Mouse (Mus musculus): Measurements from ENCODE around the gene Col8a2. TPM values are rescaled to one million over a fixed set of nuclear protein-coding genes. Genes with fewer than 3 reads are reported as not detected.

The Col8a2 gene
- polyA plus RNA-seq (2014; fragmentation: Nextera tagmentation; extraction: Ambion mirVana): 7.4 and 7.9 TPM in 2 replicates

DNA sequence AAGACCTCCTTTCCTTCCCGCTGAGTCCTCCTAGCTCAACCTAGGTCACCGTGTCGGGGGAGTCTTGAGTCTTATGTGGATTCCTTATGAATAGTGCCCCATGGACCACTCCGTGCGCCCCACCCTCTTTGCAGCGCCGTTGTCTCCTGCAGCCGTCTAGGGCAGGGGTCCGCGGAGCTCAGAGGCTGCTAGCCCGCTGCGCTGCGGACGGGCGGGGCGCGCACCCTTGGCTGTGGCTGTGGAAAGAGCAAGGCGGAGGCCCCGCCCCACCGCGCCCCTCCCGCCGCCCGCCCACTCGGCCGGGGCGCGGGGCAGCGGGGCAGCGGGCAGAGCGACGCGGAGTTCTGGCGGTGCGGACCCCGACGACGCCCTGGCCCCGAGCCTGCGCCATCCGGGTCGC lies at the start of gene Col8a2:
Gene Col8a2 (plus strand): TSS at position 302 of the 400 bp plus-strand sequence.
- no peak for ATAC-seq (ENCODE audit: insufficient read depth, low FRiP score, low TSS enrichment)
- Histone ChIP-seq H3K9ac (ENCODE audit: low read length) (peak within 1 kb of the TSS; percentile 41; the same call in 1 of the 2 replicates), H3K27me3 (ENCODE audit: control insufficient read depth, insufficient read depth, low read length) (peaks cover 32% of the 10 kb centered on the region), H3K4me2 (ENCODE audit: low read depth) (peak within 1 kb of the TSS; percentile 43), H3K4me3 (ENCODE audit: low read depth, low read length) (peak within 1 kb of the TSS; percentile 32), H3K36me3 (ENCODE audit: control insufficient read depth, insufficient read depth, low read length) (no peaks in the 10 kb centered on the region), H3K27ac (ENCODE audit: low read depth, low read length) (no peak within 1 kb of the TSS), H3K9me3 (ENCODE audit: control insufficient read depth, low read length) (no peaks in the 10 kb centered on the region), H3K4me1 (ENCODE audit: control insufficient read depth, insufficient read depth, low read length) (0 out of 2 replicates have a peak, but pooled peaks cover 5% of the 10 kb centered on the region)
- DNase-seq (ENCODE audit: low spot score): no peak
- 4% methylated on average over 27 of the region's 42 CpGs for WGBS

DNA sequence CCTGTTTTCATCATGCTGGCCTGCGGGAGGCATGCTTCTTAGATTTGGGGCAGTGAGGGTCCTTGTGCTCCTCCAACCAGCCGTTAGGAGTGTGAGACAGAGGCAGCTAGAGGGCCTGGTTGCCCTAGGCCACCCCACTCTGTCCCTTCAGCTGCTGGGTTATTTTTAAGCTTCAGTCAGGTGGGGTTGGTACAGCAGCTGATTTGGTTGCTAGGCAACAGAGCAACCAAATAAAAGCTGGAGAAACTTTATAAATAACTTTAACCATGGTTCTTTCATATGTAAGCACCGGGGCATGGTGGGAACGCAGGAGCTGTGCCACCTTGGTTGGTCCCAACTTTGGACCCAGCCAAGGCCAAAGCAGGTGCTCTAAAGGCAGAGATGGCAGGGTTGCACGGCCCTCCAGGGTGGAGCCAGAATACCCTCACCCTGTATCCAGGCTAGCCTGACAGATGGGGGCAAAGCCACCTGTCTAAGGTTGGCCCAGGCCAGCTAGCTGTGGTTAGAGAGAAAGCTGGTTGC lies 48.8 kb upstream of the Col8a2 start:
- Histone ChIP-seq H3K27me3 (ENCODE audit: control insufficient read depth, insufficient read depth, low read length) (no peaks in the 10 kb centered on the region), H3K27ac (ENCODE audit: low read depth, low read length) (no peak overlapping the region), H3K4me3 (ENCODE audit: low read depth, low read length) (no peak overlapping the region), H3K36me3 (ENCODE audit: control insufficient read depth, insufficient read depth, low read length) (peaks cover 66% of the 10 kb centered on the region), H3K9me3 (ENCODE audit: control insufficient read depth, low read length) (no peaks in the 10 kb centered on the region), H3K4me1 (ENCODE audit: control insufficient read depth, insufficient read depth, low read length) (no peaks in the 10 kb centered on the region), H3K4me2 (ENCODE audit: low read depth) (no peak overlapping the region), H3K9ac (ENCODE audit: low read length) (no peak overlapping the region)
- ATAC-seq (ENCODE audit: insufficient read depth, low FRiP score, low TSS enrichment): no peak
- no peak for DNase-seq (ENCODE audit: low spot score)
- WGBS: 69% methylated on average over 5 of the region's 5 CpGs

DNA sequence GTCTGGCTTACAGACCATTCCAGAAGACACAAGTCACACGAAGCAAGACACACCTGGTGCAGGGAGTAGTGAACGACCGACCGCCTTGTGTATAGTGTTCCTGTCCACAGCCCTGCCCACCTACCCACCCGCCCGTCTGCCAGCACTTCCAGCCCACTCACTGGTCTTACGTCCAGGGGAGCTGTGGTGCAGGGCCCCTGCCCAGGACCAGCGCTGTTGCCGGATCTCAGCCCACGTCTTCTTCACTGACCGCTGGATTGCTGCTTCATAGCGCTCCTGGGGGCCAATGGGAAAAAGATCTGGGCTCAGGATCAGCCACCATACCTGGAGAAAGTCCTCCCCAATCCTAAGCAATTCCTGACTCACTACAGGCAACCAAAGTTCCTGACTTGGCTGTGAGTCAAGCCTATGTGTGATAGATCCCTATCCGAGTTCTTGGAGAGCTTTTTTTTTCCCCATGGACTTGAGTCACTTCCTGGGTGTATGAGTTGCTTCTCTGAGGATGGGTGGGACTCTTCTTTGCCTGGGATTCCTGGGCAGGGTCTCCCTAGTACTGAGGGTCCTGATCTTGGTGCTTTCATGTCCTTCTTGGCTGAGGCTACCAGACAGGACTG lies 46.6 kb upstream of the Col8a2 start:
- WGBS: 94% methylated on average over 13 of the region's 13 CpGs
- no peaks in the 10 kb centered on the region for H3K27me3 ChIP-seq (ENCODE audit: control insufficient read depth, insufficient read depth, low read length)
- no peak overlapping the region for H3K27ac ChIP-seq (ENCODE audit: low read depth, low read length)

DNA sequence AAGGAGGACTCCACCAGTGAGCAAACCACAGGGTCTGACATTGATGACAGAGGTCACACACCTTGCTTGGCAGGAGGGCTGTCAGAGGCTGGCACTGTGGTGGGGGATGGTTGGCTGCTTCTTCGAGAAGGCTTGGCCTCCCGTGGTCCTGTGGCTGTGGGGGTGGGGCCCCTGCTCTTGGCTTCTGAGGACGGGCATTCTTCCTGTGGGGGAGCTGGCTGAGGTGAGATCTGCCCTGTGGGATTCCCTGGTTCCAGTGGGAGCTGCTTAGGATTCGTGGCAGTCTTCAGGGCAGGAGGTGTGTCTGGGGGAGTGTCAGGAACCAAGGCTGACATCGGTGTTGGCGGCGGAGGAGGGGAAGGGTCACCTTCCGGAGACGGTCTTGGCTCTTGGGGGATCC lies 44.6 kb upstream of the Col8a2 start:
- Histone ChIP-seq H3K4me2 (ENCODE audit: low read depth) (no peak overlapping the region), H3K27ac (ENCODE audit: low read depth, low read length) (no peak overlapping the region), H3K4me1 (ENCODE audit: control insufficient read depth, insufficient read depth, low read length) (no peaks in the 10 kb centered on the region), H3K27me3 (ENCODE audit: control insufficient read depth, insufficient read depth, low read length) (no peaks in the 10 kb centered on the region), H3K36me3 (ENCODE audit: control insufficient read depth, insufficient read depth, low read length) (peaks cover 33% of the 10 kb centered on the region), H3K4me3 (ENCODE audit: low read depth, low read length) (no peak overlapping the region), H3K9me3 (ENCODE audit: control insufficient read depth, low read length) (no peaks in the 10 kb centered on the region), H3K9ac (ENCODE audit: low read length) (no peak overlapping the region)
- DNase-seq (ENCODE audit: low spot score) (no peak), ATAC-seq (ENCODE audit: insufficient read depth, low FRiP score, low TSS enrichment) (no peak)
- 50% methylated on average over 9 of the region's 9 CpGs for WGBS

More for the DNA sequence above, 46.6 kb upstream of the Col8a2 start:
- ATAC-seq (ENCODE audit: insufficient read depth, low FRiP score, low TSS enrichment) (no peak), DNase-seq (ENCODE audit: low spot score) (no peak)
- Histone ChIP-seq H3K4me3 (ENCODE audit: low read depth, low read length) (no peak overlapping the region), H3K9ac (ENCODE audit: low read length) (no peak overlapping the region), H3K4me2 (ENCODE audit: low read depth) (no peak overlapping the region), H3K9me3 (ENCODE audit: control insufficient read depth, low read length) (no peaks in the 10 kb centered on the region), H3K4me1 (ENCODE audit: control insufficient read depth, insufficient read depth, low read length) (no peaks in the 10 kb centered on the region), H3K36me3 (ENCODE audit: control insufficient read depth, insufficient read depth, low read length) (peaks cover 44% of the 10 kb centered on the region)

DNA sequence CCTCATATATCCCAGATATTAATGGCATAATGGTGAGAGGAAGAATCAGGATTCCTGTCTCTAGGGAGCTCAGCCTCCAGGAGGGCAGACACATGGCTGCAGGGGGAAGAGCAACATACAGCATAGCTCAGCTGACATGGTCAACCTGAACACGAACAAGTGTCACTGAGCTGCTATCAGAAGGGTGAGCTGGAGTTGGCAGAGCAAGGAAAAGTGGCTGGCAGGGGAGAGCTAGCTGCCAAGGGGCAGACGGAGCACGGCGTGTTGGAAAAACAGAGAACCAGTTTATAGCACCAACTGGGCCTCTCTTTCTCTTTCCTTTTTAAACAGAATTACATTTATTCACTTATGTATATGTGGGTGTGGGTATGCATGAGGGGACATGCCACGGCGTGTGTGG lies 44.1 kb upstream of the Col8a2 start:
- Histone ChIP-seq H3K4me3 (ENCODE audit: low read depth, low read length) (no peak overlapping the region), H3K27ac (ENCODE audit: low read depth, low read length) (no peak overlapping the region), H3K9me3 (ENCODE audit: control insufficient read depth, low read length) (no peaks in the 10 kb centered on the region), H3K27me3 (ENCODE audit: control insufficient read depth, insufficient read depth, low read length) (no peaks in the 10 kb centered on the region), H3K36me3 (ENCODE audit: control insufficient read depth, insufficient read depth, low read length) (peaks cover 32% of the 10 kb centered on the region), H3K9ac (ENCODE audit: low read length) (no peak overlapping the region), H3K4me2 (ENCODE audit: low read depth) (no peak overlapping the region), H3K4me1 (ENCODE audit: control insufficient read depth, insufficient read depth, low read length) (no peaks in the 10 kb centered on the region)
- DNase-seq (ENCODE audit: low spot score) (no peak), ATAC-seq (ENCODE audit: insufficient read depth, low FRiP score, low TSS enrichment) (no peak)
- WGBS: 94% methylated on average over 6 of the region's 6 CpGs

DNA sequence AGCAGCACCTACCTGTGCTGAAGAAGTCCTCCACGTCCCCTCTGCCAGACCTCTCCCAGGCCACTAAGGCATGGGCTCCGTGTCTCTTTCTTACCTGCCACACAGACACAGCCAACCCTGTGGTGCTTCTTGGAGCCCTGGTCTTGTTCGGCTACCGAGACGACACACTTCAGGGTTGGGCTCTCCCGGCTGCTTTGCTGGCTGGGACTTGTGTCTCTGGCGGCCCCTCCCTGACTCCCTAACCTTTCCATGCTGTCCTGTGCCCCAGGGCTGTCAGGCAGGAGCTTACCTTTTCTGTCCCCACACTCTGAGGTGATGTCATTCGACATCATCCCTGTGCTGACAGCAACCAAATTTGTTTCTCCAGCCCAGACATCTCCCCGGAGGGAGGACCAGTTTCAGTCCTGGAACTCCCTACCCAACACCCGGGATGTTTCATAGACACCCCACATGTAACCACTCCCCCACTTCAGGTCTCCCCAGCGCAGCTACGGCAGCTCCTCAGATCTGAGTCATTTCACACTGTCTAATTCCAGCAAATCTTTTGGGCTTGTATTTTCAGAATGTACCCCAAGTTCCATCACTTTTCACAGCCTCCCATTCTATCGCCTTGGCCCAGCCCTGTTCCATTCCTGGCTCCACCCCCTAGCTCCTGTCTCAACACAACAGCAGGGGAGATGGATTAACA lies 40.2 kb upstream of the Col8a2 start:
- Histone ChIP-seq H3K4me3 (ENCODE audit: low read depth, low read length) (no peak overlapping the region), H3K4me1 (ENCODE audit: control insufficient read depth, insufficient read depth, low read length) (peaks cover 15% of the 10 kb centered on the region), H3K9ac (ENCODE audit: low read length) (no peak overlapping the region), H3K27ac (ENCODE audit: low read depth, low read length) (no peak overlapping the region), H3K27me3 (ENCODE audit: control insufficient read depth, insufficient read depth, low read length) (no peaks in the 10 kb centered on the region), H3K9me3 (ENCODE audit: control insufficient read depth, low read length) (no peaks in the 10 kb centered on the region), H3K4me2 (ENCODE audit: low read depth) (no peak overlapping the region), H3K36me3 (ENCODE audit: control insufficient read depth, insufficient read depth, low read length) (peaks cover 13% of the 10 kb centered on the region)
- DNase-seq (ENCODE audit: low spot score) (no peak), ATAC-seq (ENCODE audit: insufficient read depth, low FRiP score, low TSS enrichment) (no peak)
- WGBS: 87% methylated on average over 13 of the region's 13 CpGs

DNA sequence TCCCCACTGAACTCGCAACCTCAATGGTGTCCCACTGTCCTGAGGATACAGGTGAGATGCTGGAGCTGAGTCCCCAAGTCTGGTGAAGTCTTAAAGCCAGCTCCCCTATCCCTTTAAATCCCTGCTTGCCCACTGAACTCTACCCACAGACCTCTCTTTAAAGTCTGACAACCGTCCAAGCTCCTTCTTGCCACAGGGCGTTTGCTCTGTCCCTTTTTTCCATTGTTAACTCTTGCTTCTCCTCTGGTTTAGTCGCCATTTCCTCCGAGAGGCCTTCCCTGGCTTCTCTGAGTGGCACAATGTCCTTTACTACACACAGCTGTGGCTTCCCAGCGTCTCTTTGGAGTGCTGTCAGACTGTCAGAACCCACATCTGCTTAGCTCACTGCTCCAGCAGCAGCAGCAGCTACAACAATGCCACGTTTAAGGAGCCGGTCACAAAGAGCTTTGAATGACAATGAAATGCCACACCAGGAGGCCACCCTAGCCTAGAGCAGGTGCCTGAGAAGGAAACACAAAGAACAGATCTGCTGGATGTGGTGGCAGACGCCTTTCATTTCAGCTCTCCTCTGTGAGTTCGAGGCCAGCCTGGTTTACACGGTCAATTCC lies 38.2 kb upstream of the Col8a2 start:
- Histone ChIP-seq H3K9ac (ENCODE audit: low read length) (no peak overlapping the region), H3K9me3 (ENCODE audit: control insufficient read depth, low read length) (no peaks in the 10 kb centered on the region), H3K36me3 (ENCODE audit: control insufficient read depth, insufficient read depth, low read length) (peaks cover 6% of the 10 kb centered on the region; the same call in 1 of the 2 replicates), H3K4me2 (ENCODE audit: low read depth) (no peak overlapping the region), H3K4me3 (ENCODE audit: low read depth, low read length) (no peak overlapping the region), H3K4me1 (ENCODE audit: control insufficient read depth, insufficient read depth, low read length) (peaks cover 32% of the 10 kb centered on the region), H3K27me3 (ENCODE audit: control insufficient read depth, insufficient read depth, low read length) (no peaks in the 10 kb centered on the region), H3K27ac (ENCODE audit: low read depth, low read length) (peak overlapping the region; percentile 40; the same call in 1 of the 2 replicates)
- 23% methylated on average over 11 of the region's 11 CpGs for WGBS
- ATAC-seq (ENCODE audit: insufficient read depth, low FRiP score, low TSS enrichment): no peak
- DNase-seq (ENCODE audit: low spot score): peak; percentile 47

DNA sequence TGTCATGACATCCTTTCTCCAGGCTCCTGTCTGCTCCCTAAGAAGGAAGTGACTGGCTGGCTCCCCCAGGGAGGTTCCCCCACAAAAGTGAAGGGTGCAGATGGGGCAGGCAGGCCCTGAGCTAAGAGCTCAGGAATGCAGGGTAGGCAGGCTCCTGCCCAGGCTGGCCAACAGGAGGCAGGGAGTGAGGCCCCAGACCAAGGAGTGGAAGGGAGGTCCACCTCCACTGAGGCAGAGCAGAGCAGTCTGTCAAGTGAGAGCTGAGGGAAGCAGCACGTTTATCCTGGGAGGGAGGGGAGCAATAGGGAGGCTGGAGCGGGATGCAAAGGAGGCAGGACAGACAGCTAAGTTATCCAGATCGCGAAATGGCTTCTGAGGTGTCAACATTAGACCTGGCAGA lies 35.9 kb upstream of the Col8a2 start:
- H3K4me1 ChIP-seq (ENCODE audit: control insufficient read depth, insufficient read depth, low read length): peaks cover 46% of the 10 kb centered on the region
- no peaks in the 10 kb centered on the region for H3K9me3 ChIP-seq (ENCODE audit: control insufficient read depth, low read length)
- DNase-seq (ENCODE audit: low spot score) (no peak), ATAC-seq (ENCODE audit: insufficient read depth, low FRiP score, low TSS enrichment) (no peak)
- no peak overlapping the region for H3K9ac ChIP-seq (ENCODE audit: low read length)
- peaks cover 6% of the 10 kb centered on the region; the same call in 1 of the 2 replicates for H3K36me3 ChIP-seq (ENCODE audit: control insufficient read depth, insufficient read depth, low read length)
- H3K4me3 ChIP-seq (ENCODE audit: low read depth, low read length): no peak overlapping the region
- 53% methylated on average over 4 of the region's 4 CpGs for WGBS
- H3K27ac ChIP-seq (ENCODE audit: low read depth, low read length): no peak overlapping the region
- no peaks in the 10 kb centered on the region for H3K27me3 ChIP-seq (ENCODE audit: control insufficient read depth, insufficient read depth, low read length)
- H3K4me2 ChIP-seq (ENCODE audit: low read depth): no peak overlapping the region
